Mouse (Mus musculus): ENCODE measurements around the gene Gm973.

Gm973 gene

GRCm38 (mm10) chr1:59516026-59516917, at the start of gene Gm973:
Gene Gm973, plus strand, starts transcription at chr1:59516264.
- peak; percentile 91 for DNase-seq

- DNase-seq = no peak
These were observed 46.9 kb upstream of the Gm973 start for GRCm38 (mm10) chr1:59469170-59469569.

GRCm38 (mm10) chr1:59470766-59471165, 45.3 kb upstream of the Gm973 start:
- no peak for DNase-seq

- no peak for DNase-seq
These were observed 43.5 kb upstream of the Gm973 start for GRCm38 (mm10) chr1:59472368-59473180.

- DNase-seq = no peak
These were observed 42.9 kb upstream of the Gm973 start for GRCm38 (mm10) chr1:59473181-59473555.

- DNase-seq = no peak
These were observed 40.4 kb upstream of the Gm973 start for GRCm38 (mm10) chr1:59475618-59476017.

GRCm38 (mm10) chr1:59478911-59479310, 37.2 kb upstream of the Gm973 start:
- no peak for DNase-seq

- DNase-seq = peak; percentile 54
These were observed 35.1 kb upstream of the Gm973 start for GRCm38 (mm10) chr1:59480821-59481455.

GRCm38 (mm10) chr1:59481456-59482291, 34.4 kb upstream of the Gm973 start:
- DNase-seq = peak; percentile 98

GRCm38 (mm10) chr1:59482331-59482695, 33.8 kb upstream of the Gm973 start, which contains the start of gene Fzd7:
Gene Fzd7, plus strand, starts transcription at chr1:59482424.
- no peak for DNase-seq

GRCm38 (mm10) chr1:59482696-59483520, 33.2 kb upstream of the Gm973 start:
- DNase-seq = peak; percentile 61

- DNase-seq = peak; percentile 89
These were observed 32.4 kb upstream of the Gm973 start for GRCm38 (mm10) chr1:59483521-59484245.

- DNase-seq = no peak
These were observed 31.8 kb upstream of the Gm973 start for GRCm38 (mm10) chr1:59484314-59484713.

GRCm38 (mm10) chr1:59484791-59485785, 31.0 kb upstream of the Gm973 start:
- DNase-seq = peak; percentile 64

GRCm38 (mm10) chr1:59485803-59486202, 30.3 kb upstream of the Gm973 start:
- DNase-seq = no peak

GRCm38 (mm10) chr1:59487651-59488051, 28.4 kb upstream of the Gm973 start:
- peak; percentile 34 for DNase-seq

GRCm38 (mm10) chr1:59488481-59488880, 27.6 kb upstream of the Gm973 start:
- DNase-seq = no peak

- no peak for DNase-seq
These were observed 27.1 kb upstream of the Gm973 start for GRCm38 (mm10) chr1:59488991-59489390.

- no peak for DNase-seq
These were observed 24.5 kb upstream of the Gm973 start for GRCm38 (mm10) chr1:59491517-59491916.
